Mouse (Mus musculus): ENCODE data around the gene Rrn3. TPM values are rescaled to one million over a fixed set of nuclear protein-coding genes. Genes with fewer than 3 reads are reported as not detected.
"Not testable (repeated sequence)": the region's sequence is repeated elsewhere in the genome, so short reads cannot be mapped to it uniquely, and the experiment has no call there.

Gene Rrn3
- polyA plus RNA-seq, 1 experiment, result 2.7 TPM

DNA sequence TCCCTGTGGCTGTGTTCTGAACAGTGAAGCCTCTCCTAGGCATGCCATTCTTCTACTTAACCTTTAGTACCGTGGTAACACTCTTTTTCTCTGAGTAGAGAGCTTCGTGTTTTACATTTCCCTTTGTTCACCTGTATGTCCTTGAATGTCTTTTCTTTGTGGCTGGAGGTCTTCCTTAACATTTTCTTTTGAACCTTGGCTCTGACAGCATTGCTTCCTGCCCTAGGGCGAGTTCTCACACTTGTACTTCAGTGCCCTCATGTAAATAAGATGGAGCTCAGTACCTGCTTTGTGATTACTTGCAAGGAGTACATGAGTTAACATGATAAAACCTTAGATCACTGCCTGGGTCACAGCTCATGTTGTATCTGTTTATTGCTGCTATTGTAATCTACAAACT, 5.4 kb downstream of the Rrn3 start:
- Histone ChIP-seq H3K36me3 (ENCODE audit: control insufficient read depth, insufficient read depth, low read length) (peaks cover 30% of the 10 kb centered on the region), H3K4me3 (ENCODE audit: low read depth, low read length) (no peak overlapping the region)
- 73% methylated on average over 3 of the region's 3 CpGs for WGBS

DNA sequence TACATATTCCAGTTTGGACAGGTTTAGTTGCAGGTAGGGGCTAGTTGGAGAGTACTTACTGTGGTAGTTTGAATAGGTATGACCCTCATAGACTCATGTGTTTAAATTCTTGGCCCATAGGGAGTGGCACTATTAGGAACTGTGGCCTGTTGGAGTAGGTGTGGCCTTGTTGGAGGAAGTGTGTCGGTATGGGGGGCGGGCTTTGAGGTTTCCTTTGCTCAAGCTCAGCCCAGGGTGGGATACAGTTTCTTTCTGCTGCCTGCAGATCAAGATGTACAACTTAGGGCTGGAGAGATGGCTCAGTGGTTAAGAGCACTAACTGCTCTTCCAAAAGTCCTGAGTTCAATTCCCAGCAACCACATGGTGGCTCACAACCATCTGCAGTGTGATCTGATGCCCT, 12.9 kb downstream of the Rrn3 start:
- peaks cover 55% of the 10 kb centered on the region for H3K36me3 ChIP-seq (ENCODE audit: control insufficient read depth, insufficient read depth, low read length)
- not testable (repeated sequence) for H3K27ac ChIP-seq (ENCODE audit: insufficient read depth, low read depth, low read length); H3K4me3 ChIP-seq (ENCODE audit: low read depth, low read length); H3K27me3 ChIP-seq (ENCODE audit: control insufficient read depth, insufficient read depth, low read length); H3K4me1 ChIP-seq (ENCODE audit: control insufficient read depth, insufficient read depth, insufficient read length, low read length)
- 78% methylated on average over 2 of the region's 2 CpGs for WGBS

More for the DNA sequence above, 5.4 kb downstream of the Rrn3 start:
- Histone ChIP-seq H3K4me1 (ENCODE audit: control insufficient read depth, insufficient read depth, insufficient read length, low read length) (0 out of 2 replicates have a peak, but pooled peaks cover 3% of the 10 kb centered on the region), H3K27ac (ENCODE audit: insufficient read depth, low read depth, low read length) (no peak overlapping the region; the same call in 1 of the 2 replicates), H3K27me3 (ENCODE audit: control insufficient read depth, insufficient read depth, low read length) (no peaks in the 10 kb centered on the region)
- TF ChIP-seq POLR2A (IDR thresholded peaks at IDR 0.05; ENCODE audit: low read depth, low read length), result no peak

DNA sequence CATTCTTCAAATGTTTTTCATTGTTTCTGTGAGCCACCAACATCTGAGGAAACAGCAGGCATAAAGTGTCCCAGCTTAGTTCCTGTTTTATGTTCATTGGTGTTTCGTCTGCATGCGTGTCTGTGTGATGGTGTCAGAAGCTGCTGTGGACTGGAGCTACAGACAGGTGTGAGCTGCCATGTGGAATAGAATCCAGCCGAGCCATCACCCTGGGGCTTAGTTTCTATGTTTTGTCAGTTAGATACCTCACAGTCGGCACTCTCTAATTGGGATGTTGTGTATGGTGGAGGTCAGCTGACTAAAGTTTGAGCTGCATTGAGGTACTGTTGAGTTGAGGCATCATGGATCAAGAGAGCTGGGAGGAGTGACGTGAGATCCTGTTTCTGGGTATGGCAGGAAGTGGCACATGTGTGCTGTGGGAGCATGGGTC, 16.3 kb downstream of the Rrn3 start:
- peak overlapping the region; percentile 33 for H3K27ac ChIP-seq (ENCODE audit: insufficient read depth, low read depth, low read length)
- H3K36me3 ChIP-seq (ENCODE audit: control insufficient read depth, insufficient read depth, low read length), result peaks cover 55% of the 10 kb centered on the region
- no peak overlapping the region for H3K4me3 ChIP-seq (ENCODE audit: low read depth, low read length)
- 80% methylated on average over 5 of the region's 5 CpGs for WGBS
- H3K4me1 ChIP-seq (ENCODE audit: control insufficient read depth, insufficient read depth, insufficient read length, low read length), result peaks cover 2% of the 10 kb centered on the region; the same call in 1 of the 2 replicates
- TF ChIP-seq CTCF (IDR thresholded peaks at IDR 0.05; ENCODE audit: extremely low read depth, insufficient read length, insufficient replicate concordance, low read depth, low read length) (no peak), POLR2A (IDR thresholded peaks at IDR 0.05; ENCODE audit: low read depth, low read length) (no peak)
- H3K27me3 ChIP-seq (ENCODE audit: control insufficient read depth, insufficient read depth, low read length), result no peaks in the 10 kb centered on the region

DNA sequence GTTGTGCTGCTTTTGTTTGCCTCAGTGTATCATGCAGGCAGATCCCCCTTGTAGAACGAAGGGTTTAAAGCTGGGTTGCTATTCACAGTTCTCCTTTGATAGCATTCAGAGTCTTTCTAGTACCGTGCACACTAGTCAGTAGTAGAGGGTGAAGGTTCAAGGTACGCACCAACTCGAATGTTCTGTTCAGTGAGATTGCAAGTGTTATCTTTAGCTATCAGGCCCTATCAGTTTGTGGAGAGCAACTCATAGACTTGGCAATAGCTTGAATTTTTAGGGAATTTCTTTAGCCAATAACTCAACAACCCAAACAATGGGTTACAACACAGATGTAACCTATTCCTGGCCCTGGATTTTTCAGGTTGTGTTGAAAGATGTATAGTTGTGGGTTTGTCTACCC, 20.7 kb downstream of the Rrn3 start:
- Histone ChIP-seq H3K27me3 (ENCODE audit: control insufficient read depth, insufficient read depth, low read length) (no peaks in the 10 kb centered on the region), H3K27ac (ENCODE audit: insufficient read depth, low read depth, low read length) (no peak overlapping the region; the same call in 1 of the 2 replicates), H3K36me3 (ENCODE audit: control insufficient read depth, insufficient read depth, low read length) (peaks cover 56% of the 10 kb centered on the region), H3K4me1 (ENCODE audit: control insufficient read depth, insufficient read depth, insufficient read length, low read length) (no peaks in the 10 kb centered on the region), H3K4me3 (ENCODE audit: low read depth, low read length) (no peak overlapping the region)
- WGBS, result 58% methylated on average over 4 of the region's 4 CpGs
- TF ChIP-seq CTCF (IDR thresholded peaks at IDR 0.05; ENCODE audit: extremely low read depth, insufficient read length, insufficient replicate concordance, low read depth, low read length), result no peak
- TF ChIP-seq POLR2A (IDR thresholded peaks at IDR 0.05; ENCODE audit: low read depth, low read length), result no peak

DNA sequence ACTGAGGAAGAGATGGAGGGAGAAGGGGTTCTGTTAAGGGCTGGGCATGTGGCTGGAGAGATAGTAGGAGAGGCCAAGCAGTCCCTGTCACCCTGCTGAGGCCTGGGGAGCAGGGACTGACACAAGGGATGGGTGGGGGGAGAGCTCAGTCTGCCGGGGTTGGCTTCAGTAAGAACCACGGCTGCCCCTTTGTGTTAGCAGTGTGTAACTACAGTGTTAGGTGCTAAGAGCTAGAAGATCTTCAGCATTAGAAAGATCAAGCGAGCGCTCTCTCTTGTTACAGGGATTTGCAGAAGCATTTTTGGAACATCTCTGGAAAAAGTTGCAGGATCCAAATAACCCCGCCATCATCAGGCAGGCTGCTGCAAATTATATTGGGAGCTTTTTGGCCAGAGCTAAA, 24.2 kb downstream of the Rrn3 start:
- no peak overlapping the region for H3K4me3 ChIP-seq (ENCODE audit: low read depth, low read length)
- no peak overlapping the region for H3K27ac ChIP-seq (ENCODE audit: insufficient read depth, low read depth, low read length)
- 78% methylated on average over 5 of the region's 5 CpGs for WGBS
- H3K4me1 ChIP-seq (ENCODE audit: control insufficient read depth, insufficient read depth, insufficient read length, low read length), result no peaks in the 10 kb centered on the region
- H3K36me3 ChIP-seq (ENCODE audit: control insufficient read depth, insufficient read depth, low read length), result peaks cover 58% of the 10 kb centered on the region
- H3K27me3 ChIP-seq (ENCODE audit: control insufficient read depth, insufficient read depth, low read length), result no peaks in the 10 kb centered on the region
- TF ChIP-seq POLR2A (IDR thresholded peaks at IDR 0.05; ENCODE audit: low read depth, low read length) (no peak), CTCF (IDR thresholded peaks at IDR 0.05; ENCODE audit: extremely low read depth, insufficient read length, insufficient replicate concordance, low read depth, low read length) (no peak)

DNA sequence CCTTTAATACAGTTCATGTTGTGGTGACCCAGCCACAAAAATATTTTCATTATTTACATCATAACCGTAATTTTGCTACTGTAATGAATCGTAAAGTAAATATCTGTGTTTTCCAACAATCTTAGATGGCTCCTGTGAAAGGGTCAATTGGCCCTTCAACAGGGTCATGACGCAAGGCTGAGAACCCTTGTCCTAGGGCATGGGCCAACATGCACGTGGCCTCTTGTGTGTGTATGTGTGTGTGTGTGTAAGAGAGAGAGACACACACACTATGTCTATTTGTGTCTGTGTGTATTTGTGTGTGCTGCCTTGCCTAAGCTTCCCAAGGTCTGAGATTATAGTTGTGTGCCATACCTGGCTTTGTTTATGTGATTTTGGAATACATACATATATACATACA, 27.1 kb downstream of the Rrn3 start:
- H3K27ac ChIP-seq (ENCODE audit: insufficient read depth, low read depth, low read length), result no peak overlapping the region
- TF ChIP-seq CTCF (IDR thresholded peaks at IDR 0.05; ENCODE audit: extremely low read depth, insufficient read length, insufficient replicate concordance, low read depth, low read length) (no peak), POLR2A (IDR thresholded peaks at IDR 0.05; ENCODE audit: low read depth, low read length) (no peak)
- H3K4me3 ChIP-seq (ENCODE audit: low read depth, low read length), result no peak overlapping the region
- 82% methylated on average over 4 of the region's 4 CpGs for WGBS
- H3K27me3 ChIP-seq (ENCODE audit: control insufficient read depth, insufficient read depth, low read length), result no peaks in the 10 kb centered on the region
- no peaks in the 10 kb centered on the region for H3K4me1 ChIP-seq (ENCODE audit: control insufficient read depth, insufficient read depth, insufficient read length, low read length)
- H3K36me3 ChIP-seq (ENCODE audit: control insufficient read depth, insufficient read depth, low read length), result peaks cover 72% of the 10 kb centered on the region

DNA sequence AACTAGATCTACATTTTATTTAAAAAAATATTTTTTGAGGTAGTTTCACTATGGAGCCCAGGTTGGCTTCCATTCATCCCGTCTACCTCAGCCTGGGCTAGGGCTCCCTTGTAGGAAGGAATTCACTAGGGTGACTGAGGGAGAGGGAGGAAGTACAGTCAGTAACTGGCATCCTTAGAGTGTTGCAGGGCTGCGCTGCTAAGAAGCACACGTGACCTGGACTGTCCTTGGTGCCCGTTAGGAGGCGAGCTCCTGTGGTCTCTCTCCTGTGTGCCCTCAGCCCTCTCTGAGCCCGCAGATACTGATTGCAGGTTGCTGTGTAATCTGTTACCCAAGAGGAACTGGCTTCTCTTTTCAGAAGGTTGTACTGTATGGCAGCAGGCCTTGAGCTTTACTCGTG, 27.9 kb downstream of the Rrn3 start:
- TF ChIP-seq POLR2A (IDR thresholded peaks at IDR 0.05; ENCODE audit: low read depth, low read length) (no peak), CTCF (IDR thresholded peaks at IDR 0.05; ENCODE audit: extremely low read depth, insufficient read length, insufficient replicate concordance, low read depth, low read length) (no peak)
- peaks cover 73% of the 10 kb centered on the region for H3K36me3 ChIP-seq (ENCODE audit: control insufficient read depth, insufficient read depth, low read length)
- 92% methylated on average over 7 of the region's 7 CpGs for WGBS
- no peak overlapping the region for H3K27ac ChIP-seq (ENCODE audit: insufficient read depth, low read depth, low read length)
- no peak overlapping the region for H3K4me3 ChIP-seq (ENCODE audit: low read depth, low read length)
- no peaks in the 10 kb centered on the region for H3K4me1 ChIP-seq (ENCODE audit: control insufficient read depth, insufficient read depth, insufficient read length, low read length)
- no peaks in the 10 kb centered on the region for H3K27me3 ChIP-seq (ENCODE audit: control insufficient read depth, insufficient read depth, low read length)

DNA sequence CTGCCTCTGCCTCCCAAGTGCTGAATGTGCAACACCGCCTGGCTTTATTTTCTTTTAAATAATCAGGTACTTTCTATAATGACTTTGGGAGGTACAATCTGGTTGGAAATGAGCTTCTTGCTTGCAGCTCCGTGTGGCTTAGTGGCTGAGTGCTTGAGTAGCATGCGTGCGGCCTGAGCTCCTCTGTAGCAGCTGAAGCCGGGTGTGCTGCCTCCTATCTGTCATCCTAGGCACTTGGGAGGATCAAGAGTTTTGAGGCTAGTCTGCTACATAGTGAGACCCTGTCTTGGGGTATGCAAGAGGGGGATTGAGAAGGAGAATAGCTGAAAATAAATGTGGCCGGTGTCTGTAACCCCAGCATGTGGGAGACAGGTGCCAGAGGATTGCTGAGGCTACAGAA, 31.6 kb downstream of the Rrn3 start:
- Histone ChIP-seq H3K36me3 (ENCODE audit: control insufficient read depth, insufficient read depth, low read length) (peaks cover 52% of the 10 kb centered on the region), H3K4me1 (ENCODE audit: control insufficient read depth, insufficient read depth, insufficient read length, low read length) (peaks cover 2% of the 10 kb centered on the region; the same call in 1 of the 2 replicates), H3K4me3 (ENCODE audit: low read depth, low read length) (no peak overlapping the region), H3K27me3 (ENCODE audit: control insufficient read depth, insufficient read depth, low read length) (no peaks in the 10 kb centered on the region), H3K27ac (ENCODE audit: insufficient read depth, low read depth, low read length) (no peak overlapping the region)
- 93% methylated on average over 6 of the region's 6 CpGs for WGBS
- TF ChIP-seq CTCF (IDR thresholded peaks at IDR 0.05; ENCODE audit: extremely low read depth, insufficient read length, insufficient replicate concordance, low read depth, low read length) (no peak), POLR2A (IDR thresholded peaks at IDR 0.05; ENCODE audit: low read depth, low read length) (no peak)
